Mouse (Mus musculus) layer of hippocampus, adult 6 months (tissue): ENCODE data around the gene Krt28. TPM values are rescaled to one million over a fixed set of nuclear protein-coding genes. Genes with fewer than 3 reads are reported as not detected.

ENCODE experiments used
- long read RNA-seq, 2 experiments: library from polyadenylated mRNA; unstranded; transcript quantifications; one replicate each; pipeline ENCODE4 v2.0.0; 2019 to 2020
- polyA plus RNA-seq: library from polyadenylated mRNA; unstranded; fragments of <200 nt; fragmentation: Nextera tagmentation; gene quantifications from 2 replicates; pipeline ENCODE4 v1.2.3, GENCODE M21; 2021

Gene Krt28
- 0.16 and 0.35 TPM in 2 replicates for polyA plus RNA-seq
- long read RNA-seq, experiment 1, partial matches to known transcripts, result 0 of 2 reads
- long read RNA-seq, experiment 1, other reads (novel, unspliced or antisense), result 0 of 2 reads
- long read RNA-seq, experiment 2, result 0 reads

DNA sequence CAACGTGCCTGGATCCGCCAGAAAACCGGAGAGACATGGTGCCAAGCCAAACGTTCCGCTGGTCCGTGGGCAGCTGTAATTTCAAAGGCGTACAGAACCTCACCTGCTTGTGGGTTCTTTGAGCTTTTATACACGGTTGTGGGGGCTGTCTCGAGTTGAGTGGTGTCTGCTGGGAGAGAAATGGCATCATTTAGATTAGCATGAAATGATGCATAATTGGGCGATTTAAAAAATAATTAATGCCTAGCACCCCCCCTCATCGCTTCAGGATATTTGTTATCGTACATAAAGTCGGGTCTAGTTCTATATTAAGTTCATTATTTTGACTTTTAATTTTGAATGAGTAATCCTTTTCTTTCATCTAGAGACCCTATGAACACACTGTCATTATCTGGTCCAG is at the start of gene Krt28:
Gene Krt28, minus strand, starts transcription at position 101 of the 400 bp plus-strand sequence.

GRCm38 (mm10) chr11:99422159-99422558 is 47.5 kb upstream of the Krt28 start, which contains the start of gene Krt12:
Krt12 (minus strand) TSS chr11:99422259.

DNA sequence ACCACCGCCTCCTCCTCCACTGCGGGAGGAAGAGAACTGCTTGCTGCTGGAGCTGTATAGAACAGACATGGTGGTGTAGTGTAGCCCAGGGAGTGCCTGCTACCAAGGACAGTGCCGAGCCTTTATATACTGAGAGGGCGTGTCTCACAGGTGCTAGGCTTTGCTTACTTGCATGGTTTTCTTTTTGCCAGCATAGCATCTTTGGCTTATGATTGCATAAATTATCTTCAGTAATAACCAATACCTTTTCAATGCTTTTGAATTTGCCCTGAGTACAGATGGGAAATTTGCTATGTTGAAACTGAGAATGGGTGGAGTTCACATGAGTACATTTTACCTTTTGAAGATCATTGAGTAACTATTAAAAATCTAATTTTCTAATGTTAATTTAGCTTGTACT is 14.6 kb upstream of the Krt28 start, which contains the start of gene Krt10:
Gene Krt10, minus strand, starts transcription at position 101 of the 400 bp plus-strand sequence.

DNA sequence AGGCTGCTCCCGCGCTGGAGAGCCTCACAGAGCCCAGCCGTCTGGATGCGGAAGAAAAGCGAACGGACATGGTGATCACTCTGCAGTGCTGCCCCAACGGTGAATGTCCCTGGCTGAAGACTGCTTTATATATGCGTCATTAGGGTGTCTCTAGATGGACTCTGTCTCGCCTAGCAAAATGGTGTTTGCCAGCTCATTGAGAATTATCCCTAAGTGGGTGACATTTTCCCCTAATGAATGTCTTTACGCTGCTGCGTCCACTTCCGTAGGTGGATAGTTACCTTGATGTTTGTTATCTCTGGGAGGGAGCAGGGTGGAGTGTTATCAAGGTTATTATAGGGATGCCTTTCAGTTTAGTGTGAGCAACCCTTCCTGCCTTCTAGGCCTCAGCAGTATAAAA is 23.7 kb downstream of the Krt28 start, which contains the start of gene Krt27:
Gene Krt27, minus strand, starts transcription at position 101 of the 400 bp plus-strand sequence.

DNA sequence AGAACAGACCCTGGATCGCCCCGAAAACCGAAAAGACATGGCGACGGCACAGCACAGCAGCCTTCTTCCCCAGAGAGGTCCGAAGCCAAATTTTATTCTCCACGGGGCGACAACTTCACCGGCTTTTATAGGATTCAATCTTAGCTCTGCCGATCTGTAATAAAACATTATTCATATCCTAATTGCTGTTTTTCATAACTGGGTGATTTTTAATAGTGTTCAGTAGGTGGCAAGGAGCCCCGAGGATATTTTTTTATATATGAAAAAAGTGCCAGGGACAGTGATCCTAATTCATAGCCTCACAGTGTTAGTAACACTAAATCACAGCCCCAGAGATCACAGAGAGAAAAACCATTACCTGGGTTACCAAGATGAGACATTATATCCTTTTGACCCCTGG is 36.8 kb downstream of the Krt28 start, which contains the start of gene Krt26:
Gene Krt26, minus strand, starts transcription at position 101 of the 400 bp plus-strand sequence.

DNA sequence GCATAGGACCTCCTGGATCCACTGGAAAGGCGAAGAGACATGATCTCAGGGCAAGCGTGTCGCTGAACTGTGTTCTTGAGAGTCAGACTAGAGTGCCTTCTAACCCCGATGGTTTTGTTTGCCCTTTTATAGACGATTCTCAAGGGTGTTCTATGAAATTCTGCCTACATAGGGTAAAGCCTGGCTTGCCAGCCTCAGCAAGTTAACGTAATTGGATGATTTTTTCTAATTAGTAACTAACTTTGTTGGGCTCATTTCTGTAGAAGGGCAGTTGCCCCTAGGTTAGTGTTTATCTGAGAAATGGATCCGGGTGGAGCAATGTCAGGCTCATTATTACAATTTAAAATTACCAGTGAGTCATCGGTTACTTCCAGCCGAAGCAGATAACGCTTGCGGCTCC is 51.9 kb downstream of the Krt28 start, which contains the start of gene Krt25:
Gene Krt25, minus strand, starts transcription at position 101 of the 400 bp plus-strand sequence.

Other genes starting within 250 kb of the Krt28 start
- gene Ccr7, start 219.8 kb downstream of the Krt28 start, polyA plus RNA-seq, result 0.06 TPM in 1 of 2 replicates, not detected in the other
- 33.7 and 36.5 TPM in 2 replicates for gene Smarce1, start 143.9 kb downstream of the Krt28 start, polyA plus RNA-seq
- 11.8 and 12.7 TPM in 2 replicates for gene Krt222, start 130.8 kb downstream of the Krt28 start, polyA plus RNA-seq
- not detected in 2 replicates for gene Krt24, start 89.6 kb downstream of the Krt28 start, polyA plus RNA-seq
- not detected in 2 replicates for gene Krt25, start 52.0 kb downstream of the Krt28 start, polyA plus RNA-seq
- 0.10 TPM in 1 of 2 replicates, not detected in the other for gene Krt26, start 36.9 kb downstream of the Krt28 start, polyA plus RNA-seq
- not detected in 2 replicates for gene Krt27, start 23.8 kb downstream of the Krt28 start, polyA plus RNA-seq
- gene Krt10, start 14.5 kb upstream of the Krt28 start, polyA plus RNA-seq, result 42.1 and 46.5 TPM in 2 replicates
- 5.2 and 6.6 TPM in 2 replicates for gene Krt12, start 47.4 kb upstream of the Krt28 start, polyA plus RNA-seq
- not detected in 2 replicates for gene Krt20, start 63.2 kb upstream of the Krt28 start, polyA plus RNA-seq
- gene Krt23, start 118.2 kb upstream of the Krt28 start, polyA plus RNA-seq, result 0.97 TPM in 1 of 2 replicates, not detected in the other
- gene Krt39, start 146.4 kb upstream of the Krt28 start, polyA plus RNA-seq, result not detected in 2 replicates
- gene Krt40, start 168.3 kb upstream of the Krt28 start, polyA plus RNA-seq, result not detected in 2 replicates
- not detected in 2 replicates for gene Krtap3-3, start 176.0 kb upstream of the Krt28 start, polyA plus RNA-seq
- gene Krtap3-2, start 181.9 kb upstream of the Krt28 start, polyA plus RNA-seq, result not detected in 2 replicates
- not detected in 2 replicates for gene Gm11939, start 184.6 kb upstream of the Krt28 start, polyA plus RNA-seq
- gene Krtap3-1, start 191.7 kb upstream of the Krt28 start, polyA plus RNA-seq, result not detected in 2 replicates
- gene Krtap1-5, start 206.1 kb upstream of the Krt28 start, polyA plus RNA-seq, result not detected in 2 replicates
- gene Krtap1-4, start 208.8 kb upstream of the Krt28 start, polyA plus RNA-seq, result not detected in 2 replicates
- not detected in 2 replicates for gene Krtap1-3, start 216.4 kb upstream of the Krt28 start, polyA plus RNA-seq
- not detected in 2 replicates for gene Krtap9-3, start 223.2 kb upstream of the Krt28 start, polyA plus RNA-seq
- not detected in 2 replicates for gene Gm11938, start 228.4 kb upstream of the Krt28 start, polyA plus RNA-seq
- not detected in 2 replicates for gene Gm11937, start 235.3 kb upstream of the Krt28 start, polyA plus RNA-seq
- not detected in 2 replicates for gene Krtap2-4, start 239.9 kb upstream of the Krt28 start, polyA plus RNA-seq
- gene Gm11562, start 245.5 kb upstream of the Krt28 start, polyA plus RNA-seq, result not detected in 2 replicates